Mouse (Mus musculus): Measurements from ENCODE around the gene Isg20l2.

Isg20l2 gene

DNA sequence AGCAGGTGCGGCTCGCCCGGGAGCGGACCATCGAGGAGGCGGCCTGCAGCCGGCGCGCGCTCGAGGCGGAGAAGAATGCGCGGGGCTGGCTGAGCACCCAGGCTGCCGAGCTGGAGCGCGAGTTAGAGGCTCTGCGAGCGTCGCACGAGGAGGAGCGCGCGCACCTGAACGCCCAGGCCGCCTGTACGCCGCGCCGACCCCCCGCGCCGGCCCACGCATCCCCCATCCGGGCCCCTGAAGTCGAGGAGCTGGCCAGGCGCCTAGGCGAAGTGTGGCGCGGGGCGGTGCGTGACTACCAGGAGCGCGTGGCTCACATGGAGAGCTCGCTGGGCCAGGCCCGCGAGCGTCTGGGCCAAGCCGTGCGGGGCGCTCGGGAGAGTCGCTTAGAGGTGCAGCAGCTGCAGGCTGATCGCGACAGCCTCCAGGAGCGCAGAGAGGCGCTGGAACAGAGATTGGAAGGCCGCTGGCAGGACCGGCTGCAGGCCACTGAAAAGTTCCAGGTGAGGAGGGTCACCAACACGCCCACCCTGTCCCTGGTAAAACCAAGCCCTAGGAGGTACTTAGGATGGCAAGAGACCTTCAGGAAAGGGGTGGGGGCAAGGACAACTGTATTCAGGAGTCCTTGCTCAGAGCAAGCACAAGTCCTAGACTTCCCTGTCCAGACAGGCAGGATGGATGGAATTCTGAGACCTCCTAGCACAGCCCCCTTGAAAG, 41.5 kb downstream of the Isg20l2 start:
- Histone ChIP-seq H3K4me3 (replicated peaks; ENCODE audit: low read length) (peak overlapping the region; percentile 79), H3K4me1 (replicated peaks; ENCODE audit: low read depth, low read length) (peaks cover 54% of the 10 kb centered on the region), H3K27me3 (ENCODE audit: insufficient read depth, low read length) (peaks cover 87% of the 10 kb centered on the region), H3K36me3 (ENCODE audit: insufficient read depth, low read length) (peaks cover 3% of the 10 kb centered on the region; the same call in 1 of the 2 replicates), H3K9me3 (ENCODE audit: low read length) (peaks cover 2% of the 10 kb centered on the region; the same call in 1 of the 2 replicates)
- TF ChIP-seq POU5F1 (IDR thresholded peaks at IDR 0.05; ENCODE audit: borderline replicate concordance, low read length) = no peak
- TF ChIP-seq NANOG (IDR thresholded peaks at IDR 0.05; ENCODE audit: borderline replicate concordance, low read length) = no peak
- TF ChIP-seq CTCF (conservative IDR thresholded peaks at IDR 0.05; ENCODE audit: low read length) = no peak

DNA sequence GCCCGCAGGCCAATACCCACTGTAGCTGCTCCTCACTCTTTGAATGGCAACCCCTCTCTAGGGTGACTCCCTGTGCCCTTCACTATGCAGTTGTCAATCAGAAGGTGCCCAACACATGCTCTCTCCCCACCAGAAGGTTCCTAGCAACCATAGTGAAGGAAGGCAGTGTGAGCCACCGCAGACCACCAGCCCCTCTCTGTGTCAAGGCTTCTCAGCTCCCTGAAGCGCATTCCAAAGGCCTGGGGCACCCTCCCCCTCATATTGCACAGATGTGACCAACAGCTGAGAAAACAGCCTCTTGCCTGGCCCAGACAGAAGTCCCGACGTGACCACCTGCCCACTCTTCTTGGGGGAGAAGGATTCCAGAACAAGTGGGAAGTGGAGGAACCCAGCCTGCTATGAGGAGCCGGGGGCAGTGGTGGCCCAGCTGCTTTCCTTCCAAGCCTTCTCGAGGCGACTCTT, 42.1 kb downstream of the Isg20l2 start:
- TF ChIP-seq CTCF (conservative IDR thresholded peaks at IDR 0.05; ENCODE audit: low read length) (no peak), POU5F1 (IDR thresholded peaks at IDR 0.05; ENCODE audit: borderline replicate concordance, low read length) (no peak), NANOG (IDR thresholded peaks at IDR 0.05; ENCODE audit: borderline replicate concordance, low read length) (no peak)
- peak overlapping the region; percentile 79 for H3K4me3 ChIP-seq (replicated peaks; ENCODE audit: low read length)
- peaks cover 3% of the 10 kb centered on the region; the same call in 1 of the 2 replicates for H3K36me3 ChIP-seq (ENCODE audit: insufficient read depth, low read length)
- peaks cover 54% of the 10 kb centered on the region for H3K4me1 ChIP-seq (replicated peaks; ENCODE audit: low read depth, low read length)
- H3K9me3 ChIP-seq (ENCODE audit: low read length) = peaks cover 7% of the 10 kb centered on the region; the same call in 1 of the 2 replicates
- H3K27me3 ChIP-seq (ENCODE audit: insufficient read depth, low read length) = peaks cover 87% of the 10 kb centered on the region

DNA sequence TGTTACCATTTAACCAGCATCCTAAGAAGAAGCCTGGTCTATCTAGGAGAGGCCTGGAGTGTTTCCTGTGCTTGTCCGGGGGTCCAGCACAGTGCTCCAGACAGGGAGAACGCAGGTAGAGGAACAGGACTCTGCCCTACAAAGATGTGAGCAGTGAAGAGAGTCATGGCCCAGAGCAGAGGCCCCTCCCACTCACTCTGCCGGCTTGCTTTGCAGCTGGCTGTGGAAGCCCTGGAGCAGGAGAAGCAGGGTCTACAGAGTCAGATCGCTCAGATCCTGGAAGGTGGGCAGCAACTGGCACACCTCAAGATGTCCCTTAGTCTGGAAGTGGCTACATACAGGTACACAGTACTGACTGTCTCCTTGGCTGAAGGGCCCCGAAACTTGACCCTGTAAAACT, 42.7 kb downstream of the Isg20l2 start:
- Histone ChIP-seq H3K4me1 (replicated peaks; ENCODE audit: low read depth, low read length) (peaks cover 54% of the 10 kb centered on the region), H3K27me3 (ENCODE audit: insufficient read depth, low read length) (peaks cover 87% of the 10 kb centered on the region), H3K36me3 (ENCODE audit: insufficient read depth, low read length) (peaks cover 3% of the 10 kb centered on the region; the same call in 1 of the 2 replicates), H3K4me3 (replicated peaks; ENCODE audit: low read length) (peak overlapping the region; percentile 79), H3K9me3 (ENCODE audit: low read length) (peaks cover 11% of the 10 kb centered on the region; the same call in 1 of the 2 replicates)
- TF ChIP-seq POU5F1 (IDR thresholded peaks at IDR 0.05; ENCODE audit: borderline replicate concordance, low read length) (no peak), CTCF (conservative IDR thresholded peaks at IDR 0.05; ENCODE audit: low read length) (no peak), NANOG (IDR thresholded peaks at IDR 0.05; ENCODE audit: borderline replicate concordance, low read length) (no peak)

DNA sequence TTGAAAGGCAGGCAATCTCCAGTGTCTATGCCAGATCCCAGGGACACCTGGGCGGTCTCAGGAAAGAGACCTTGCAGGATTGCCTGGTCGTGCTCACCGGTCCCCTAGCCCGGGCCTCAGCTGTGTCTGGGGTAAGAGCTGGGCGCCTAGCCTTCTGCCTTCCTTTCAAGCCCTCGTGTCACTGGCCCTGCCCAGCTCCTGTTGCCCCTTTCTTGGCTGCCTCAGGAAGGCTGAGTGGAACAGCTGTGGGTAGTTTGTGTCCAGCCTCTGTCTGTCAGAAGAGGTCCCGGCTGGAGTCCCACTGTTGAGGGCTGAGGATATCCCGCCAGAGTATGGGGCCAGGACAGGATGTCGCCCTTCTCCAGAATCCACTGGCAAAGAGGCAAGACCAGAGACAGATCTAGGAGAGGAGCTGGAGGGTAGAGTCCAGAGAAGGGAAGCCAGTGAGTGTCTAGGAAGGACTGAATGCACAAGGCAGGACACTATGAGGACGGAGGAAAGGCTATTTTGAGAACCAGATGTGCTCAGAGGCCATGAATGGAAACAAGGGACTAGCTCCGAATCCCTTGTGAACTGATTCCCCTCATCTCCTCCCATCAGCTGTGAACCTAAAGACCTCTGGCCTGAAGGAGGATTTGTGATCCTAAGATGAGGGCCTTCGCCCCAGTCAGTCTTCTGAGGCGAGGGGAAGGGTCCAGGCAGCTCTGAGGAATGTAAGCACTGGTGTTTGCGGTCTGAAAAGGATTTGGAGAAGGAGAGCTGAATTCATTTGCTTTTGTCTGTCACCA, 43.7 kb downstream of the Isg20l2 start:
- TF ChIP-seq POU5F1 (IDR thresholded peaks at IDR 0.05; ENCODE audit: borderline replicate concordance, low read length) = no peak
- no peak for TF ChIP-seq NANOG (IDR thresholded peaks at IDR 0.05; ENCODE audit: borderline replicate concordance, low read length)
- TF ChIP-seq CTCF (conservative IDR thresholded peaks at IDR 0.05; ENCODE audit: low read length) = no peak
- H3K4me3 ChIP-seq (replicated peaks; ENCODE audit: low read length) = peak overlapping the region; percentile 79
- peaks cover 54% of the 10 kb centered on the region for H3K4me1 ChIP-seq (replicated peaks; ENCODE audit: low read depth, low read length)
- H3K9me3 ChIP-seq (ENCODE audit: low read length) = peaks cover 13% of the 10 kb centered on the region; the same call in 1 of the 2 replicates
- H3K27me3 ChIP-seq (ENCODE audit: insufficient read depth, low read length) = peaks cover 87% of the 10 kb centered on the region
- H3K36me3 ChIP-seq (ENCODE audit: insufficient read depth, low read length) = peaks cover 3% of the 10 kb centered on the region; the same call in 1 of the 2 replicates

DNA sequence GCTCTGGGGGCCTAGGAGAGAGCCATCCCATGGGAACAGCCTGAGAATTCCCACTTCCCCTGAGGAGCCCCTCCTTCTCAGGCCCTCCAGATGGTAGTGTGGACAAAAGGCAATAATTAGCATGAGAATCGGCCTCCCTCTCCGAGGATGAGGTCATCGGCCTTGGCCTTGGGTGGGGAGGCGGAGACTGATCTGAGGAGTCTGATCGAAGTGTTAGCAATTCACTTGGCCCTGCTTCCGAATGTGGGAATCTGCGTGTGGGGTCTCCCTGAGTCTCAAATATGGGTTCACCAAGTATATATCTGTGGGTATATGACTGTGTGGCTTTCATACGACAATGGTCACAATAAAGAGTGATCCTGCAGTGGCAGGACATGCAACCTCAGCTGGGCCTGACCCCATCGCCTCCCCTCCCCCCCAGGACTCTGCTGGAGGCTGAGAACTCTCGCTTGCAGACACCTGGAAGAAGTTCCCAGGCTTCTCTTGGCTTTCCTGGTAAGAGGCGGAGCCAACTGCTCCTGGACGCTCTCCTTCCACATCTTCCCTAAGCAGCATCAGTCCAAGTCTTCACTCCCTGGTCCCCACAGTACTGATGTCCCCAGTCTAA, 44.4 kb downstream of the Isg20l2 start:
- Histone ChIP-seq H3K4me1 (replicated peaks; ENCODE audit: low read depth, low read length) (peaks cover 54% of the 10 kb centered on the region), H3K4me3 (replicated peaks; ENCODE audit: low read length) (peak overlapping the region; percentile 79), H3K36me3 (ENCODE audit: insufficient read depth, low read length) (peaks cover 3% of the 10 kb centered on the region; the same call in 1 of the 2 replicates), H3K27me3 (ENCODE audit: insufficient read depth, low read length) (peaks cover 88% of the 10 kb centered on the region), H3K9me3 (ENCODE audit: low read length) (peaks cover 17% of the 10 kb centered on the region; the same call in 1 of the 2 replicates)
- TF ChIP-seq NANOG (IDR thresholded peaks at IDR 0.05; ENCODE audit: borderline replicate concordance, low read length) (peak; percentile 85; the same call in 1 of the 2 replicates), POU5F1 (IDR thresholded peaks at IDR 0.05; ENCODE audit: borderline replicate concordance, low read length) (peak; percentile 74), CTCF (conservative IDR thresholded peaks at IDR 0.05; ENCODE audit: low read length) (no peak)

DNA sequence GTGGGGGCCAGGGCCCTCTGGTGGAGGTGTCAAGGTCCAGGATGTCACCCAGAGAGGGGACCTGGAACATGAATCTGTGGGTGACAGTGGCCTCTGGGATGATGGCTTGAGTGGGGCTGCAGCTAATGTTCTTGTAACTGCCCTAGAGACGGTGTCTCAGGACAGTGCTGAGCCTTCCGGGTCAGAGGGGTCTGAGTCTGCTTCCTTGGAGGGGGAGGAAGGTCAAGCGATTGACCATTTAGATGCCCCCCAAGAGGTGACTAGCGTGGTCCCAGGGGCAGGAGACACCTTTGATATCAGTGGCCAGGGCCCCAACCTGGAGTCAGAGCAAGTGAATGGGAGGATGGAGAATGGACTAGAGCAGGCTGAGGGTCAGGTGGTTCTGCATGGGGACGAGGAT, 49.4 kb downstream of the Isg20l2 start:
- peaks cover 17% of the 10 kb centered on the region; the same call in 1 of the 2 replicates for H3K9me3 ChIP-seq (ENCODE audit: low read length)
- no peak overlapping the region for H3K4me3 ChIP-seq (replicated peaks; ENCODE audit: low read length)
- peaks cover 3% of the 10 kb centered on the region; the same call in 1 of the 2 replicates for H3K36me3 ChIP-seq (ENCODE audit: insufficient read depth, low read length)
- TF ChIP-seq NANOG (IDR thresholded peaks at IDR 0.05; ENCODE audit: borderline replicate concordance, low read length) (no peak), CTCF (conservative IDR thresholded peaks at IDR 0.05; ENCODE audit: low read length) (no peak), POU5F1 (IDR thresholded peaks at IDR 0.05; ENCODE audit: borderline replicate concordance, low read length) (no peak)
- H3K27me3 ChIP-seq (ENCODE audit: insufficient read depth, low read length) = peaks cover 94% of the 10 kb centered on the region
- H3K4me1 ChIP-seq (replicated peaks; ENCODE audit: low read depth, low read length) = peaks cover 43% of the 10 kb centered on the region

DNA sequence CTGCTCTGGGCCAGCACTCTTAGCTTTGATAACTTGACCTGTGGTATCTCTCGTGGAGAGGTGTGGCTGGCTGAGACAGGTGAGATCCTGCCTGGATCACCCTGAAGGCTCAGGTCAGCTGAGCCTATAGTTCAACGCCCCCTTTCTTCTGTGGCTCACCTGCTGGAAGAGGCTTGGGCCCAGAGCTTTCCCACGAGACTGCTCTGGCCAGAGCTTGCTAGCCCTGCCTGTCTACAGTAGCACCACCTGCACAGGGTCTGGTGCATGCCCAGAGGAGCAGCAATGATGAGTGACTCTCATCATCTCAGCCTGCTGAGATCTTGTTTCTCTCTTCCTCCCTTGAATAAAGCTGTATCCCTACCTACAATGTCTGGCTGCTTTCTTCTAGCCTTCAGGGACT, 50.0 kb downstream of the Isg20l2 start:
- peaks cover 17% of the 10 kb centered on the region; the same call in 1 of the 2 replicates for H3K9me3 ChIP-seq (ENCODE audit: low read length)
- peaks cover 37% of the 10 kb centered on the region for H3K4me1 ChIP-seq (replicated peaks; ENCODE audit: low read depth, low read length)
- TF ChIP-seq POU5F1 (IDR thresholded peaks at IDR 0.05; ENCODE audit: borderline replicate concordance, low read length) (no peak), CTCF (conservative IDR thresholded peaks at IDR 0.05; ENCODE audit: low read length) (no peak), NANOG (IDR thresholded peaks at IDR 0.05; ENCODE audit: borderline replicate concordance, low read length) (no peak)
- H3K27me3 ChIP-seq (ENCODE audit: insufficient read depth, low read length) = peaks cover 100% of the 10 kb centered on the region
- H3K36me3 ChIP-seq (ENCODE audit: insufficient read depth, low read length) = peaks cover 3% of the 10 kb centered on the region; the same call in 1 of the 2 replicates
- H3K4me3 ChIP-seq (replicated peaks; ENCODE audit: low read length) = no peak overlapping the region

Data from E14TG2a.4 (cell line).